Mouse (Mus musculus) liver, postnatal 0 days (tissue): ENCODE measurements around the gene Vwc2l. TPM values are rescaled to one million over a fixed set of nuclear protein-coding genes. Genes with fewer than 3 reads are reported as not detected.

Source experiments
- ATAC-seq: fragments of 200-750 bp; cut with Nextera tagmentation; 2 replicates; pipeline ENCODE4 v1.8.0; 2017; ENCODE audit warnings: mild to moderate bottlenecking, moderate library complexity
- DNase-seq: peaks from one replicate; pipeline ENCODE4 v3.0.0-alpha.2; 2016
- H3K27ac ChIP-seq: fragments of 300-500 bp; sonication (generic); 2 replicates; pipeline ENCODE4 v1.5.1; 2014; ENCODE audit warnings: antibody characterized with exemption, moderate library complexity, mild to moderate bottlenecking, low read depth
- H3K27me3 ChIP-seq: fragments of 300-500 bp; sonication (generic); 2 replicates; pipeline ENCODE4 v1.6.1; 2014; ENCODE audit warnings: low read length, control low read depth, mixed read lengths; ENCODE audit not compliant: insufficient read depth
- H3K36me3 ChIP-seq: fragments of 300-500 bp; sonication (generic); replicated peaks from 2 replicates; pipeline ENCODE4 v1.6.1; 2014; ENCODE audit warnings: mild to moderate bottlenecking, control low read depth, low read length, moderate library complexity, mixed read lengths; ENCODE audit not compliant: insufficient read depth
- H3K4me1 ChIP-seq: fragments of 300-500 bp; sonication (generic); 2 replicates; pipeline ENCODE4 v1.6.1; 2014; ENCODE audit warnings: antibody characterized with exemption, mild to moderate bottlenecking, control low read depth; ENCODE audit not compliant: insufficient read depth
- H3K4me2 ChIP-seq: fragments of 300-500 bp; sonication (generic); 2 replicates; pipeline ENCODE4 v1.6.1; 2014; ENCODE audit warnings: low read depth, mild to moderate bottlenecking, low read length, moderate library complexity, mixed read lengths
- H3K4me3 ChIP-seq: fragments of 300-500 bp; sonication (generic); 2 replicates; pipeline ENCODE4 v1.5.1; 2014; ENCODE audit warnings: low read depth, low read length
- H3K9ac ChIP-seq: fragments of 300-500 bp; sonication (generic); replicated peaks from 2 replicates; pipeline ENCODE4 v1.6.1; 2014; ENCODE audit warnings: mild to moderate bottlenecking, moderate library complexity
- H3K9me3 ChIP-seq: fragments of 300-500 bp; sonication (generic); 2 replicates; pipeline ENCODE4 v1.6.1; 2016; ENCODE audit warnings: mild to moderate bottlenecking, control low read depth, low read length, mixed read lengths
- CTCF ChIP-seq: sonication (generic); IDR thresholded peaks from 2 replicates; pipeline ENCODE4 v1.5.1; 2016; ENCODE audit warnings: antibody characterized with exemption, low read depth
- EP300 ChIP-seq: IDR thresholded peaks from 2 replicates; pipeline ENCODE4 v1.6.1; 2016; ENCODE audit warnings: antibody characterized with exemption, low read depth, mild to moderate bottlenecking
- WGBS: fragments of 180-500 bp; shearing (Covaris S2); extraction: QIAGEN DNeasy Blood & Tissue Kit; methylation state at CpG from one replicate; pipeline ENCODE4 v1.1.7; 2014; ENCODE audit not compliant: insufficient replicate concordance; 5-methylcytosine and 5-hydroxymethylcytosine counted together
- polyA plus RNA-seq: library from polyadenylated mRNA; unstranded; fragments of >200 nt; fragmentation: Nextera tagmentation; extraction: Ambion mirVana; gene quantifications from 2 replicates; pipeline ENCODE4 v1.2.1, GENCODE M21; 2015

Gene Vwc2l
- 0.05 TPM in 1 of 2 replicates, not detected in the other for polyA plus RNA-seq

GRCm38 (mm10) chr1:70725655-70726066 lies at the start of gene Vwc2l:
TSS of gene Vwc2l (plus strand) at chr1:70725715.
- H3K9ac ChIP-seq, result no peak within 1 kb of the TSS
- H3K27me3 ChIP-seq, result no peaks in the 10 kb centered on the region
- peak; percentile 62 for DNase-seq
- TF ChIP-seq EP300 (no peak), CTCF (no peak)
- 12% methylated on average over 13 of the region's 13 CpGs for WGBS
- H3K9me3 ChIP-seq, result no peaks in the 10 kb centered on the region
- H3K27ac ChIP-seq, result no peak within 1 kb of the TSS
- H3K4me1 ChIP-seq, result no peaks in the 10 kb centered on the region
- H3K36me3 ChIP-seq, result no peaks in the 10 kb centered on the region
- no peak within 1 kb of the TSS for H3K4me2 ChIP-seq
- H3K4me3 ChIP-seq, result no peak within 1 kb of the TSS
- ATAC-seq, result no peak

- H3K4me3 ChIP-seq, result no peak overlapping the region
- H3K4me1 ChIP-seq, result no peaks in the 10 kb centered on the region
- H3K4me2 ChIP-seq, result no peak overlapping the region
- H3K27ac ChIP-seq, result no peak overlapping the region
- no peak for TF ChIP-seq EP300
- no peak for TF ChIP-seq CTCF
- ATAC-seq, result no peak
- no peaks in the 10 kb centered on the region for H3K36me3 ChIP-seq
- 68% methylated on average over 2 of the region's 2 CpGs for WGBS
- no peak overlapping the region for H3K9ac ChIP-seq
- no peaks in the 10 kb centered on the region for H3K9me3 ChIP-seq
- H3K27me3 ChIP-seq, result no peaks in the 10 kb centered on the region
- DNase-seq, result no peak
Measured at GRCm38 (mm10) chr1:70692529-70692928, 33.0 kb upstream of the Vwc2l start.

- Histone ChIP-seq H3K4me2 (no peak overlapping the region), H3K27me3 (no peaks in the 10 kb centered on the region), H3K4me1 (no peaks in the 10 kb centered on the region), H3K9ac (no peak overlapping the region), H3K36me3 (no peaks in the 10 kb centered on the region), H3K9me3 (no peaks in the 10 kb centered on the region), H3K27ac (no peak overlapping the region), H3K4me3 (no peak overlapping the region)
- DNase-seq (no peak), ATAC-seq (no peak)
- WGBS, result 72% methylated on average over 5 of the region's 5 CpGs
- no peak for TF ChIP-seq EP300
- TF ChIP-seq CTCF, result no peak
Measured at GRCm38 (mm10) chr1:70700270-70700669, 25.2 kb upstream of the Vwc2l start.

GRCm38 (mm10) chr1:70703934-70704333 lies 21.6 kb upstream of the Vwc2l start:
- Histone ChIP-seq H3K9ac (no peak overlapping the region), H3K4me2 (no peak overlapping the region), H3K4me3 (no peak overlapping the region), H3K36me3 (no peaks in the 10 kb centered on the region), H3K27me3 (no peaks in the 10 kb centered on the region), H3K4me1 (no peaks in the 10 kb centered on the region), H3K9me3 (no peaks in the 10 kb centered on the region), H3K27ac (no peak overlapping the region)
- no peak for TF ChIP-seq EP300
- no peak for TF ChIP-seq CTCF
- DNase-seq, result no peak
- WGBS, result 64% methylated on average over 3 of the region's 3 CpGs
- no peak for ATAC-seq

- H3K9me3 ChIP-seq, result no peaks in the 10 kb centered on the region
- H3K4me3 ChIP-seq, result no peak overlapping the region
- H3K9ac ChIP-seq, result no peak overlapping the region
- H3K27me3 ChIP-seq, result no peaks in the 10 kb centered on the region
- no peak for TF ChIP-seq CTCF
- TF ChIP-seq EP300, result no peak
- H3K4me2 ChIP-seq, result no peak overlapping the region
- DNase-seq, result no peak
- H3K36me3 ChIP-seq, result no peaks in the 10 kb centered on the region
- WGBS, result 62% methylated on average over 3 of the region's 3 CpGs
- ATAC-seq, result no peak
- H3K27ac ChIP-seq, result no peak overlapping the region
- H3K4me1 ChIP-seq, result no peaks in the 10 kb centered on the region
Measured at GRCm38 (mm10) chr1:70705821-70706220, 19.7 kb upstream of the Vwc2l start.

- no peak overlapping the region for H3K4me2 ChIP-seq
- H3K9me3 ChIP-seq, result no peaks in the 10 kb centered on the region
- no peak overlapping the region for H3K27ac ChIP-seq
- no peaks in the 10 kb centered on the region for H3K36me3 ChIP-seq
- ATAC-seq (no peak), DNase-seq (no peak)
- no peaks in the 10 kb centered on the region for H3K4me1 ChIP-seq
- no peak overlapping the region for H3K4me3 ChIP-seq
- 51% methylated on average over 5 of the region's 5 CpGs for WGBS
- no peaks in the 10 kb centered on the region for H3K27me3 ChIP-seq
- H3K9ac ChIP-seq, result no peak overlapping the region
- TF ChIP-seq CTCF, result no peak
- TF ChIP-seq EP300, result no peak
Measured at GRCm38 (mm10) chr1:70725045-70725444, 470 bp upstream of the Vwc2l start.

- DNase-seq (no peak), ATAC-seq (no peak)
- no peak overlapping the region for H3K9ac ChIP-seq
- peaks cover 2% of the 10 kb centered on the region; the same call in 1 of the 2 replicates for H3K9me3 ChIP-seq
- no peak overlapping the region for H3K4me2 ChIP-seq
- no peak overlapping the region for H3K4me3 ChIP-seq
- no peaks in the 10 kb centered on the region for H3K27me3 ChIP-seq
- no peaks in the 10 kb centered on the region for H3K36me3 ChIP-seq
- H3K27ac ChIP-seq, result no peak overlapping the region
- H3K4me1 ChIP-seq, result no peaks in the 10 kb centered on the region
- TF ChIP-seq EP300 (no peak), CTCF (peak; percentile 50)
Measured at GRCm38 (mm10) chr1:70787146-70787545, 61.6 kb downstream of the Vwc2l start.
